Mouse (Mus musculus): ENCODE data around the gene Cd69. TPM values are rescaled to one million over a fixed set of nuclear protein-coding genes. Genes with fewer than 3 reads are reported as not detected.

The Cd69 gene
- polyA plus RNA-seq, 1 experiment = not detected

- TF ChIP-seq POLR2A (IDR thresholded peaks at IDR 0.05; ENCODE audit: low read depth, low read length) (no peak; the same call in 1 of the 2 replicates), CTCF (IDR thresholded peaks at IDR 0.05; ENCODE audit: borderline replicate concordance, insufficient read depth, low read length) (no peak)
- no peak overlapping the region for H3K4me3 ChIP-seq (ENCODE audit: insufficient read depth, low read length)
- peak overlapping the region; percentile 100 for H3K27ac ChIP-seq (ENCODE audit: insufficient read depth, low read length)
- peaks cover 17% of the 10 kb centered on the region for H3K4me1 ChIP-seq (ENCODE audit: control insufficient read depth, insufficient read depth, low read length)
These were observed 45.3 kb downstream of the Cd69 start for GRCm38 (mm10) chr6:129229774-129230578.

GRCm38 (mm10) chr6:129228935-129229773, 46.1 kb downstream of the Cd69 start:
- H3K4me1 ChIP-seq (ENCODE audit: control insufficient read depth, insufficient read depth, low read length) = peaks cover 17% of the 10 kb centered on the region
- TF ChIP-seq CTCF (IDR thresholded peaks at IDR 0.05; ENCODE audit: borderline replicate concordance, insufficient read depth, low read length) (no peak), POLR2A (IDR thresholded peaks at IDR 0.05; ENCODE audit: low read depth, low read length) (no peak)
- peak overlapping the region; percentile 100 for H3K27ac ChIP-seq (ENCODE audit: insufficient read depth, low read length)
- no peak overlapping the region for H3K4me3 ChIP-seq (ENCODE audit: insufficient read depth, low read length)

GRCm38 (mm10) chr6:129225078-129225477, 50.2 kb downstream of the Cd69 start:
- Histone ChIP-seq H3K4me1 (ENCODE audit: control insufficient read depth, insufficient read depth, low read length) (peaks cover 12% of the 10 kb centered on the region), H3K4me3 (ENCODE audit: insufficient read depth, low read length) (no peak overlapping the region), H3K27ac (ENCODE audit: insufficient read depth, low read length) (no peak overlapping the region; the same call in 1 of the 2 replicates)
- TF ChIP-seq POLR2A (IDR thresholded peaks at IDR 0.05; ENCODE audit: low read depth, low read length) = no peak
- no peak for TF ChIP-seq CTCF (IDR thresholded peaks at IDR 0.05; ENCODE audit: borderline replicate concordance, insufficient read depth, low read length)

- no peak for TF ChIP-seq POLR2A (IDR thresholded peaks at IDR 0.05; ENCODE audit: low read depth, low read length)
- TF ChIP-seq CTCF (IDR thresholded peaks at IDR 0.05; ENCODE audit: borderline replicate concordance, insufficient read depth, low read length) = no peak
- no peak overlapping the region for H3K4me3 ChIP-seq (ENCODE audit: insufficient read depth, low read length)
These were observed 51.1 kb downstream of the Cd69 start for GRCm38 (mm10) chr6:129224090-129224489.

GRCm38 (mm10) chr6:129223611-129224010, 51.6 kb downstream of the Cd69 start:
- Histone ChIP-seq H3K27ac (ENCODE audit: insufficient read depth, low read length) (peak overlapping the region; percentile 99), H3K4me3 (ENCODE audit: insufficient read depth, low read length) (no peak overlapping the region), H3K4me1 (ENCODE audit: control insufficient read depth, insufficient read depth, low read length) (peaks cover 5% of the 10 kb centered on the region)
- TF ChIP-seq CTCF (IDR thresholded peaks at IDR 0.05; ENCODE audit: borderline replicate concordance, insufficient read depth, low read length) (no peak), POLR2A (IDR thresholded peaks at IDR 0.05; ENCODE audit: low read depth, low read length) (no peak)

More at GRCm38 (mm10) chr6:129224090-129224489, 51.1 kb downstream of the Cd69 start:
- Histone ChIP-seq H3K27ac (ENCODE audit: insufficient read depth, low read length) (no peak overlapping the region; the same call in 1 of the 2 replicates), H3K4me1 (ENCODE audit: control insufficient read depth, insufficient read depth, low read length) (peaks cover 9% of the 10 kb centered on the region)

GRCm38 (mm10) chr6:129222188-129222800, 52.9 kb downstream of the Cd69 start:
- Histone ChIP-seq H3K27ac (ENCODE audit: insufficient read depth, low read length) (peak overlapping the region; percentile 99), H3K4me1 (ENCODE audit: control insufficient read depth, insufficient read depth, low read length) (peaks cover 5% of the 10 kb centered on the region), H3K4me3 (ENCODE audit: insufficient read depth, low read length) (no peak overlapping the region)
- TF ChIP-seq CTCF (IDR thresholded peaks at IDR 0.05; ENCODE audit: borderline replicate concordance, insufficient read depth, low read length) = no peak
- TF ChIP-seq POLR2A (IDR thresholded peaks at IDR 0.05; ENCODE audit: low read depth, low read length) = no peak

- TF ChIP-seq POLR2A (IDR thresholded peaks at IDR 0.05; ENCODE audit: low read depth, low read length) (no peak), CTCF (IDR thresholded peaks at IDR 0.05; ENCODE audit: borderline replicate concordance, insufficient read depth, low read length) (no peak)
- Histone ChIP-seq H3K4me3 (ENCODE audit: insufficient read depth, low read length) (no peak overlapping the region), H3K27ac (ENCODE audit: insufficient read depth, low read length) (no peak overlapping the region), H3K4me1 (ENCODE audit: control insufficient read depth, insufficient read depth, low read length) (peaks cover 5% of the 10 kb centered on the region)
These were observed 54.2 kb downstream of the Cd69 start for GRCm38 (mm10) chr6:129221053-129221452.

- H3K4me3 ChIP-seq (ENCODE audit: insufficient read depth, low read length) = no peak overlapping the region
- H3K4me1 ChIP-seq (ENCODE audit: control insufficient read depth, insufficient read depth, low read length) = peaks cover 13% of the 10 kb centered on the region
- no peak for TF ChIP-seq POLR2A (IDR thresholded peaks at IDR 0.05; ENCODE audit: low read depth, low read length)
- no peak for TF ChIP-seq CTCF (IDR thresholded peaks at IDR 0.05; ENCODE audit: borderline replicate concordance, insufficient read depth, low read length)
- H3K27ac ChIP-seq (ENCODE audit: insufficient read depth, low read length) = 0 out of 2 replicates have a peak overlapping the region, but pooled peaks have one; percentile 45
These were observed 55.2 kb downstream of the Cd69 start for GRCm38 (mm10) chr6:129219897-129220517.

GRCm38 (mm10) chr6:129218191-129218696, 57.0 kb downstream of the Cd69 start:
- TF ChIP-seq CTCF (IDR thresholded peaks at IDR 0.05; ENCODE audit: borderline replicate concordance, insufficient read depth, low read length) (no peak), POLR2A (IDR thresholded peaks at IDR 0.05; ENCODE audit: low read depth, low read length) (no peak)
- Histone ChIP-seq H3K4me1 (ENCODE audit: control insufficient read depth, insufficient read depth, low read length) (peaks cover 13% of the 10 kb centered on the region), H3K27ac (ENCODE audit: insufficient read depth, low read length) (peak overlapping the region; percentile 34; the same call in 1 of the 2 replicates), H3K4me3 (ENCODE audit: insufficient read depth, low read length) (no peak overlapping the region)

Other genes starting within 250 kb of the Cd69 start
- gene Klrb1f, start 229.5 kb downstream of the Cd69 start, polyA plus RNA-seq (2011; ENCODE audit: insufficient read length, low read depth, missing spikeins) = not detected in 2 replicates
- gene Clec2e, start 174.5 kb downstream of the Cd69 start, polyA plus RNA-seq (2011; ENCODE audit: insufficient read length, low read depth, missing spikeins) = not detected in 2 replicates
- gene Clec2d, start 94.8 kb downstream of the Cd69 start, polyA plus RNA-seq (2011; ENCODE audit: insufficient read length, low read depth, missing spikeins) = 45.1 and 55.3 TPM in 2 replicates
- gene 4922502D21Rik, start 56.4 kb upstream of the Cd69 start, polyA plus RNA-seq (2011; ENCODE audit: insufficient read length, low read depth, missing spikeins) = not detected in 2 replicates
- gene Clec12a, start 67.3 kb upstream of the Cd69 start, polyA plus RNA-seq (2011; ENCODE audit: insufficient read length, low read depth, missing spikeins) = 0.61 TPM in 1 of 2 replicates, not detected in the other
- gene Clec12b, start 110.4 kb upstream of the Cd69 start, polyA plus RNA-seq (2011; ENCODE audit: insufficient read length, low read depth, missing spikeins) = not detected in 2 replicates
- not detected in 2 replicates for gene Clec1b, start 121.9 kb upstream of the Cd69 start, polyA plus RNA-seq (2011; ENCODE audit: insufficient read length, low read depth, missing spikeins)
- not detected in 2 replicates for gene Clec9a, start 133.4 kb upstream of the Cd69 start, polyA plus RNA-seq (2011; ENCODE audit: insufficient read length, low read depth, missing spikeins)
- gene Clec1a, start 176.6 kb upstream of the Cd69 start, polyA plus RNA-seq (2011; ENCODE audit: insufficient read length, low read depth, missing spikeins) = 0.52 and 0.54 TPM in 2 replicates
- 2.9 and 10.2 TPM in 2 replicates for gene Olr1, start 231.7 kb upstream of the Cd69 start, polyA plus RNA-seq (2011; ENCODE audit: insufficient read length, low read depth, missing spikeins)
- 0.48 TPM in 1 of 2 replicates, not detected in the other for gene Tmem52b, start 237.1 kb upstream of the Cd69 start, polyA plus RNA-seq (2011; ENCODE audit: insufficient read length, low read depth, missing spikeins)

Measured in embryonic fibroblast, embryonic 13.5 days (primary cell).